Comparison of ENCODE assay signal across 17 mouse cellular contexts in genomic region chr14:26911201-26911600, GRCm38 (mm10). TPM values are rescaled to one million over a fixed set of nuclear protein-coding genes. Genes with fewer than 3 reads are reported as not detected.
A peak's percentile ranks its signal among the peaks of the same experiment; 100 is the strongest.
DNase-seq lines count a peak whose midpoint lies in the region; ATAC-seq and TF ChIP-seq lines count a peak whose summit lies in the region.
"Had no signal": no experiment of that assay in that cellular context is flagged by ENCODE, and none has a peak within 500 bp of the region (broad histone marks: within the 10 kb centered on the region; RNA-seq: fewer than 3 reads in every experiment).

No protein-coding gene starts in this region.

- intact Hi-C loops in gastrocnemius, adult 2 months (cut with DNase I): no loop called here

- no peaks in the 10 kb centered on the region for H3K36me3 ChIP-seq in forebrain, embryonic 10.5 days (replicated peaks)
- H3K36me3 ChIP-seq: heart, embryonic 15.5 days had no signal

- H3K27me3 ChIP-seq in forebrain, embryonic 10.5 days (ENCODE audit: poor library complexity, severe bottlenecking): no peaks in the 10 kb centered on the region
- H3K27me3 ChIP-seq: heart, embryonic 15.5 days had no signal

- no peaks in the 10 kb centered on the region for H3K9me3 ChIP-seq in forebrain, embryonic 10.5 days
- H3K9me3 ChIP-seq: heart, embryonic 15.5 days had no signal

- TF ChIP-seq CTCF in gastrocnemius, adult 2 months (IDR thresholded peaks at IDR 0.05): no peak

- peak overlapping the region; percentile 28 for H3K27ac ChIP-seq in gastrocnemius, adult 2 months
- H3K27ac ChIP-seq in forebrain, embryonic 10.5 days: no peak overlapping the region
- H3K27ac ChIP-seq: heart, embryonic 15.5 days; liver, embryonic 14.5 days had no signal

- no peak overlapping the region for H3K4me3 ChIP-seq in gastrocnemius, adult 2 months
- no peak overlapping the region for H3K4me3 ChIP-seq in forebrain, embryonic 10.5 days
- H3K4me3 ChIP-seq: heart, embryonic 15.5 days; myocyte had no signal

- no peak for ATAC-seq in CD4-positive, CD25-positive, alpha-beta regulatory T cell, adult 4 months
- ATAC-seq: inflammation-experienced regulatory T-cells, adult 6 months had no signal

- peaks cover 14% of the 10 kb centered on the region for H3K4me1 ChIP-seq in forebrain, embryonic 10.5 days

- DNase-seq in gastrocnemius, adult 2 months: no peak
- no peak for DNase-seq in gastrocnemius, postnatal 10 days
- peak; percentile 60 for DNase-seq in 3T3-L1 (ENCODE audit: low read depth, low spot score)
- peak; percentile 31 for DNase-seq in heart, adult 8-10 months (ENCODE audit: low spot score)
- peak; percentile 52 for DNase-seq in kidney, postnatal 14 days
- no peak for DNase-seq in forebrain, embryonic 10.5 days (ENCODE audit: extremely low spot score, low spot score)
- no peak for DNase-seq in thymus, postnatal 4 days
- DNase-seq: adrenal gland, adult 8-10 months; layer of hippocampus, adult 9-11 months; right cerebral cortex, postnatal 25 days had no signal

- WGBS in forebrain, embryonic 10.5 days: 85% methylated on average over 6 of the region's 6 CpGs

RNA-seq across cellular contexts. Expression of gene Asb14, which starts 16.8 kb away (rescaled TPM):
- 100 to 1,000 TPM; 118 to 142 TPM for total RNA-seq in gastrocnemius, adult 2 months (2021)
- total RNA-seq in gastrocnemius, postnatal 10 days (2021): 10 to 100 TPM; 18.2 to 23.9 TPM
- total RNA-seq in heart, adult 8-10 months (2022): 100 to 1,000 TPM; 103 to 126 (median 118) TPM
- 0.23 TPM in 1 of 2 replicates, not detected in the other for polyA plus RNA-seq in forebrain, embryonic 10.5 days (2016; fragmentation: Nextera tagmentation; extraction: Ambion mirVana)
- polyA plus RNA-seq in CD4-positive, CD25-positive, alpha-beta regulatory T cell, adult 4 months (2017; shearing (Covaris generic)): 1 to 10 TPM; 1.0 TPM
- total RNA-seq: adrenal gland, adult 8-10 months; common myeloid progenitor, adult 5-6 weeks had no signal
- polyA plus RNA-seq: C2C12; liver, embryonic 14.5 days had no signal

RNA-seq across cellular contexts. Expression of gene Appl1, which starts 59.8 kb away (rescaled TPM):
- 10 to 100 TPM; 18.6 to 21.6 TPM for total RNA-seq in gastrocnemius, adult 2 months (2021)
- total RNA-seq in gastrocnemius, postnatal 10 days (2021): 10 to 100 TPM; 19.0 to 28.3 TPM
- 10 to 100 TPM; 12.7 to 23.4 (median 17.5) TPM for total RNA-seq in heart, adult 8-10 months (2022)
- polyA plus RNA-seq in forebrain, embryonic 10.5 days (2016; fragmentation: Nextera tagmentation; extraction: Ambion mirVana): 31.1 and 33.8 TPM in 2 replicates
- polyA plus RNA-seq in CD4-positive, CD25-positive, alpha-beta regulatory T cell, adult 4 months (2017; shearing (Covaris generic)): 10 to 100 TPM; 24.3 to 49.1 TPM

Comparison
In these comparisons a context has a peak if more than half of its experiments do, and no peak if none do; other contexts are left out.
1. RNA of gene Asb14, which starts 16.8 kb away (total RNA-seq): 118 to 142 TPM in gastrocnemius, adult 2 months and 103 to 126 TPM in heart, adult 8-10 months; 18.2 to 23.9 TPM in gastrocnemius, postnatal 10 days; every median in the first group is over 4 times any median in the second.
2. DNase-seq: peak in 3T3-L1 (single experiment), heart, adult 8-10 months (single experiment) and kidney, postnatal 14 days (single experiment); none in gastrocnemius, adult 2 months (single experiment), gastrocnemius, postnatal 10 days (single experiment), forebrain, embryonic 10.5 days (single experiment) and thymus, postnatal 4 days (single experiment).